Mouse (Mus musculus) G1E (cell line): ENCODE data around the gene Acbd3.

Source experiments
- CTCF ChIP-seq: IDR thresholded peaks from 2 replicates; pipeline ENCODE4 v1.5.1; 2012; ENCODE audit warnings: low read depth, low read length, inconsistent platforms, mixed read lengths
- GATA1 ChIP-seq: IDR thresholded peaks from 2 replicates; pipeline ENCODE4 v1.6.1; 2012; ENCODE audit warnings: borderline replicate concordance, low read length, inconsistent platforms, mixed read lengths
- GATA2 ChIP-seq: IDR thresholded peaks from 2 replicates; pipeline ENCODE4 v1.6.1; 2012; ENCODE audit warnings: low read depth, low read length, inconsistent platforms, borderline replicate concordance
- POLR2AphosphoS5 ChIP-seq: IDR thresholded peaks from 2 replicates; pipeline ENCODE4 v1.6.1; 2012; ENCODE audit warnings: low read depth, low read length, inconsistent platforms; ENCODE audit not compliant: insufficient replicate concordance
- TAL1 ChIP-seq: conservative IDR thresholded peaks from 2 replicates; pipeline ENCODE4 v1.6.1; 2012; ENCODE audit warnings: low read depth, low read length, inconsistent platforms, mixed read lengths

- TF ChIP-seq CTCF (no peak), POLR2AphosphoS5 (no peak), TAL1 (no peak), GATA1 (no peak), GATA2 (no peak)
These were observed 30.9 kb downstream of the Acbd3 start for GRCm38 (mm10) chr1:180756711-180757110.
